Mouse (Mus musculus): ENCODE measurements around the gene Casc1. TPM values are rescaled to one million over a fixed set of nuclear protein-coding genes. Genes with fewer than 3 reads are reported as not detected.

The Casc1 gene
- total RNA-seq, 4 experiments from 2014 or later, result 1.1 to 1.9 (median 1.2) TPM

GRCm38 (mm10) chr6:145204440-145204839 is 6.4 kb downstream of the Casc1 start:
- no peak for DNase-seq (ENCODE audit: low spot score in 2 of 2)

- no peak for DNase-seq (ENCODE audit: low spot score in 2 of 2)
These were observed 8.2 kb downstream of the Casc1 start for GRCm38 (mm10) chr6:145202432-145203125.

GRCm38 (mm10) chr6:145197949-145198686 is 12.7 kb downstream of the Casc1 start:
- no peak for DNase-seq (ENCODE audit: low spot score in 2 of 2)

- no peak for DNase-seq (ENCODE audit: low spot score in 2 of 2)
These were observed 17.4 kb downstream of the Casc1 start for GRCm38 (mm10) chr6:145193446-145193845.

GRCm38 (mm10) chr6:145193038-145193437 is 17.8 kb downstream of the Casc1 start:
- no peak for DNase-seq (ENCODE audit: low spot score in 2 of 2)

GRCm38 (mm10) chr6:145187093-145188088 is 23.4 kb downstream of the Casc1 start:
- peak; percentile 21 to 74 for DNase-seq (ENCODE audit: low spot score in 2 of 2)

GRCm38 (mm10) chr6:145186096-145186495 is 24.7 kb downstream of the Casc1 start:
- DNase-seq (ENCODE audit: low spot score in 2 of 2), result no peak

- no peak for DNase-seq (ENCODE audit: low spot score in 2 of 2)
These were observed 28.8 kb downstream of the Casc1 start for GRCm38 (mm10) chr6:145182044-145182443.

- DNase-seq (ENCODE audit: low spot score in 2 of 2), result peak in 1 of 2 experiments; percentile 48
These were observed 31.1 kb downstream of the Casc1 start for GRCm38 (mm10) chr6:145179665-145180064.

GRCm38 (mm10) chr6:145176474-145176873 is 34.3 kb downstream of the Casc1 start:
- DNase-seq (ENCODE audit: low spot score in 2 of 2), result no peak

- no peak for DNase-seq (ENCODE audit: low spot score in 2 of 2)
These were observed 35.2 kb downstream of the Casc1 start for GRCm38 (mm10) chr6:145175571-145175981.

- DNase-seq (ENCODE audit: low spot score in 2 of 2), result no peak
These were observed 37.0 kb downstream of the Casc1 start for GRCm38 (mm10) chr6:145173781-145174191.

- no peak for DNase-seq (ENCODE audit: low spot score in 2 of 2)
These were observed 38.8 kb downstream of the Casc1 start for GRCm38 (mm10) chr6:145171892-145172606.

- DNase-seq (ENCODE audit: low spot score in 2 of 2), result no peak
These were observed 50.2 kb downstream of the Casc1 start for GRCm38 (mm10) chr6:145160581-145160980.

- no peak for DNase-seq (ENCODE audit: low spot score in 2 of 2)
These were observed 52.2 kb downstream of the Casc1 start for GRCm38 (mm10) chr6:145158619-145159018.

GRCm38 (mm10) chr6:145149054-145149453 is 61.8 kb downstream of the Casc1 start:
- peak in 1 of 2 experiments; percentile 9 for DNase-seq (ENCODE audit: low spot score in 2 of 2)

GRCm38 (mm10) chr6:145147716-145148115 is 63.1 kb downstream of the Casc1 start:
- DNase-seq (ENCODE audit: low spot score in 2 of 2), result no peak

- DNase-seq (ENCODE audit: low spot score in 2 of 2), result no peak
These were observed 65.6 kb downstream of the Casc1 start for GRCm38 (mm10) chr6:145145173-145145572.

- no peak for DNase-seq (ENCODE audit: low spot score in 2 of 2)
These were observed 69.0 kb downstream of the Casc1 start for GRCm38 (mm10) chr6:145141827-145142226.

- no peak for DNase-seq (ENCODE audit: low spot score in 2 of 2)
These were observed 70.1 kb downstream of the Casc1 start for GRCm38 (mm10) chr6:145140706-145141105.
